Mouse (Mus musculus) skeletal muscle tissue, adult 2 months (tissue): ENCODE data around the gene Miox.
A peak's percentile ranks its signal among the peaks of the same experiment; 100 is the strongest.

ENCODE experiments used
- DNase-seq: peaks from one replicate; pipeline ENCODE4 v3.0.0-alpha.2; 2012; ENCODE audit warnings: low read depth, low spot score

The Miox gene

GRCm38 (mm10) chr15:89334271-89334670 is at the start of gene Miox:
Miox (plus strand) TSS chr15:89334398.
- DNase-seq, result no peak

GRCm38 (mm10) chr15:89285004-89285403 is 49.2 kb upstream of the Miox start:
- DNase-seq, result no peak

GRCm38 (mm10) chr15:89285478-89285877 is 48.7 kb upstream of the Miox start:
- no peak for DNase-seq

GRCm38 (mm10) chr15:89286114-89286513 is 48.1 kb upstream of the Miox start:
- no peak for DNase-seq

- DNase-seq, result no peak
These were observed 47.6 kb upstream of the Miox start for GRCm38 (mm10) chr15:89286582-89286981.

GRCm38 (mm10) chr15:89288227-89288767 is 45.9 kb upstream of the Miox start:
- DNase-seq, result no peak

- no peak for DNase-seq
These were observed 44.7 kb upstream of the Miox start for GRCm38 (mm10) chr15:89289455-89289854.

GRCm38 (mm10) chr15:89291521-89291920 is 42.7 kb upstream of the Miox start:
- DNase-seq, result no peak

GRCm38 (mm10) chr15:89292795-89293194 is 41.4 kb upstream of the Miox start:
- no peak for DNase-seq

- DNase-seq, result no peak
These were observed 40.4 kb upstream of the Miox start for GRCm38 (mm10) chr15:89293778-89294177.

- DNase-seq, result no peak
These were observed 38.5 kb upstream of the Miox start for GRCm38 (mm10) chr15:89295580-89296165.

GRCm38 (mm10) chr15:89296465-89296864 is 37.7 kb upstream of the Miox start:
- DNase-seq, result peak; percentile 72

GRCm38 (mm10) chr15:89297695-89298094 is 36.5 kb upstream of the Miox start:
- DNase-seq, result no peak

GRCm38 (mm10) chr15:89300180-89300579 is 34.0 kb upstream of the Miox start:
- DNase-seq, result no peak

GRCm38 (mm10) chr15:89300600-89300999 is 33.6 kb upstream of the Miox start:
- no peak for DNase-seq

- DNase-seq, result no peak
These were observed 28.2 kb upstream of the Miox start for GRCm38 (mm10) chr15:89305966-89306365.

GRCm38 (mm10) chr15:89307461-89307860 is 26.7 kb upstream of the Miox start:
- no peak for DNase-seq

- DNase-seq, result no peak
These were observed 25.6 kb upstream of the Miox start for GRCm38 (mm10) chr15:89308406-89309139.

GRCm38 (mm10) chr15:89309962-89310498 is 24.2 kb upstream of the Miox start:
- DNase-seq, result no peak

GRCm38 (mm10) chr15:89313359-89313758 is 20.8 kb upstream of the Miox start:
- DNase-seq, result no peak

- DNase-seq, result no peak
These were observed 20.1 kb upstream of the Miox start for GRCm38 (mm10) chr15:89314107-89314506.

GRCm38 (mm10) chr15:89314511-89315189 is 19.5 kb upstream of the Miox start:
- no peak for DNase-seq
